Mouse (Mus musculus) heart, postnatal 4 days (tissue): Measurements from ENCODE around the gene Fut1. TPM values are rescaled to one million over a fixed set of nuclear protein-coding genes. Genes with fewer than 3 reads are reported as not detected.
"Not testable (repeated sequence)": the region's sequence is repeated elsewhere in the genome, so short reads cannot be mapped to it uniquely, and the experiment has no call there.

ENCODE experiments used
- DNase-seq: peaks from one replicate; pipeline ENCODE4 v3.0.0; 2021
- total RNA-seq, 2 experiments: library from RNA; stranded (reverse); gene quantifications; 2 replicates each; pipeline ENCODE4 v1.2.3; 2021

Gene Fut1
- total RNA-seq, 2 experiments from 2014 or later: not detected

GRCm38 (mm10) chr7:45639561-45640027, 22.5 kb downstream of the Fut1 start, which contains the start of gene Mamstr:
TSS of gene Mamstr (plus strand) at chr7:45639977.
- DNase-seq: no peak

GRCm38 (mm10) chr7:45640191-45640957, 23.3 kb downstream of the Fut1 start:
- DNase-seq: peak; percentile 39

GRCm38 (mm10) chr7:45641391-45642040, 24.4 kb downstream of the Fut1 start:
- peak; percentile 69 for DNase-seq

- no peak for DNase-seq
Observed at GRCm38 (mm10) chr7:45642083-45642482, 25.0 kb downstream of the Fut1 start.

- DNase-seq: no peak
Observed at GRCm38 (mm10) chr7:45642503-45643255, 25.6 kb downstream of the Fut1 start.

- peak; percentile 94 for DNase-seq
Observed at GRCm38 (mm10) chr7:45643441-45644178, 26.5 kb downstream of the Fut1 start.

- peak; percentile 61 for DNase-seq
Observed at GRCm38 (mm10) chr7:45644183-45644582, 27.1 kb downstream of the Fut1 start.

GRCm38 (mm10) chr7:45644872-45645590, 27.9 kb downstream of the Fut1 start:
- no peak for DNase-seq

GRCm38 (mm10) chr7:45645591-45645971, 28.5 kb downstream of the Fut1 start:
- DNase-seq: no peak

GRCm38 (mm10) chr7:45646671-45647070, 29.6 kb downstream of the Fut1 start:
- DNase-seq: no peak

GRCm38 (mm10) chr7:45649351-45649750, 32.3 kb downstream of the Fut1 start:
- DNase-seq: peak; percentile 66

- not testable (repeated sequence) for DNase-seq
Observed at GRCm38 (mm10) chr7:45650484-45650883, 33.4 kb downstream of the Fut1 start.

GRCm38 (mm10) chr7:45654424-45655047, 37.4 kb downstream of the Fut1 start:
- DNase-seq: no peak

GRCm38 (mm10) chr7:45660746-45661478, 43.8 kb downstream of the Fut1 start:
- no peak for DNase-seq

GRCm38 (mm10) chr7:45661702-45662101, 44.6 kb downstream of the Fut1 start:
- DNase-seq: not testable (repeated sequence)

- no peak for DNase-seq
Observed at GRCm38 (mm10) chr7:45665303-45666138, 48.4 kb downstream of the Fut1 start.

GRCm38 (mm10) chr7:45666161-45666560, 49.1 kb downstream of the Fut1 start, which contains the start of gene Fut2:
TSS of gene Fut2 (minus strand) at chr7:45666394.
- no peak for DNase-seq

- no peak for DNase-seq
Observed at GRCm38 (mm10) chr7:45667761-45668160, 50.7 kb downstream of the Fut1 start.

GRCm38 (mm10) chr7:45668921-45669320, 51.8 kb downstream of the Fut1 start:
- no peak for DNase-seq
